Mouse (Mus musculus) liver, postnatal 0 days (tissue): ENCODE data around the gene Gm4201.
"Not testable (repeated sequence)": the region's sequence is repeated elsewhere in the genome, so short reads cannot be mapped to it uniquely, and the experiment has no call there.

Source experiments
- CTCF ChIP-seq: sonication (generic); IDR thresholded peaks from 2 replicates; pipeline ENCODE4 v1.5.1; 2016; ENCODE audit warnings: antibody characterized with exemption, low read depth
- EP300 ChIP-seq: IDR thresholded peaks from 2 replicates; pipeline ENCODE4 v1.6.1; 2016; ENCODE audit warnings: antibody characterized with exemption, low read depth, mild to moderate bottlenecking

DNA sequence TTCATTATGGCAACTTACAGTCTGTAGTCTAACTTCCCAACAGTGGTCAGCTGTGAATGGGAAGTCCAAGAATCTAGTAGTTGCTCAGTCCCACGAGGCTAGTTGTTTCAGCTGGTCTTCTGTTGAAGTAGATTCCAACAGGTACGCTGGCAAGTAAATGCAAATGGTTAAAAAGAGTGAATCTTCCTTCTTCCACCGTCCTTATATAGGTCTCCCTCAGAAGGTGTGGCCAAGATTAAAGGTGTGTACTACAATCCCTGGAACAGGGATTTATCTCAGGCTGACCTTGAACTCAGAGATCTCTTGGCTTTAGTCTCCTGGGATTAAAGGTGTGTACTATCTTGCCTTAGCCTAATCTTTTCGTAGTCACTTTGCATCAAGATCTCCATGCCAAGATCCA is 22.9 kb upstream of the Gm4201 start, which contains the start of gene Gm4565:
- TF ChIP-seq EP300, CTCF: not testable (repeated sequence)
